Mouse (Mus musculus) ovary, postnatal 14 days (tissue): Measurements from ENCODE around the gene Cntn2.

Experiments
- DNase-seq: peaks from one replicate; pipeline ENCODE4 v3.0.0; 2022; ENCODE audit warnings: low spot score

Gene Cntn2

DNA sequence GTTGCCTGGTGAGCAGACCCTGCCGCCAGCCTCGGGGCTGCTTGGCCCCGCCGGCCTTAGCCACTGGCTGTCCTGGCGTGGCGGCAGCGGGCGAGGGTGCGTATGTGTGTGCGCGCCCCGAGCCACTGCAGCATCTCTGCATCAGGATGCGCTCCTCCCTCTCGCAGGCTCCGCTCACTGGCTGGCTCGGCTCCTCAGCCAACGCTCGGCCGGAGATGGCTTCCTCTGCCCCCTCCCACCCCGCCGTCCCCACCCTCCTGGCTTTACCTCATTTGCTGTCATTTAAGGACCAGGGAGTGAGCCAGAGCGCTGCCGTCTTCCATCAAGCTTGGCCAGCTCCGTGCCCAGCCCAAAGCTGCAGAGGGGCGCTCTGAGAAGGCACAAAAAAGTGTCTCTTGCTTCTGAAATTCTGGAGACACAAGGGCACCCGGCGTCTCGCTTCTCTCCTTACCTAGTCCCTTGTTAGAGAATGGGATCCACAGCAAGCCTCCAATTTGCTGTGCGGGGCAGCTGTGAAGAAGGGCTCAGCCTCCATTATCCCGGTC is at the start of gene Cntn2:
TSS of gene Cntn2 (minus strand) at position 495 of the 545 bp plus-strand sequence.
- DNase-seq = no peak

DNA sequence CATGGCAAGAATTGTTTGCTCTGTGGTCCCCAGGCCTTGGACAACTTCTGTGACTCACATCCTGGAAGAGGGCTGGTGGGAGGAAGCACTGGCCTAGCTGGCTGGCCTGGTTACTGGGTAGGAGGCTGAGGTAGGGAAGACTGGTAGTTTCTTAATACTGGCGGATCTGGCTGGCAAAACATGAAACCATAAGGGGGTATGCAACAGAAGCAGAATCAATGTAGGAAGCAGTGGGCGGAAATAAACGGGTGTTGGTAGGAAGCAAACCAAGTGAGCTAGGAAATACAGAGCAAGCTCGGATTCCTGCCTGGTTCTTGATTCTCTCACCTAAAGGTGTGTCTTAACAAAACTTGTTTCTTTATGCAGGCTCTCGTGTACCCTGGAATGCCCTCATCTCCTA is 49.1 kb upstream of the Cntn2 start:
- DNase-seq = no peak

DNA sequence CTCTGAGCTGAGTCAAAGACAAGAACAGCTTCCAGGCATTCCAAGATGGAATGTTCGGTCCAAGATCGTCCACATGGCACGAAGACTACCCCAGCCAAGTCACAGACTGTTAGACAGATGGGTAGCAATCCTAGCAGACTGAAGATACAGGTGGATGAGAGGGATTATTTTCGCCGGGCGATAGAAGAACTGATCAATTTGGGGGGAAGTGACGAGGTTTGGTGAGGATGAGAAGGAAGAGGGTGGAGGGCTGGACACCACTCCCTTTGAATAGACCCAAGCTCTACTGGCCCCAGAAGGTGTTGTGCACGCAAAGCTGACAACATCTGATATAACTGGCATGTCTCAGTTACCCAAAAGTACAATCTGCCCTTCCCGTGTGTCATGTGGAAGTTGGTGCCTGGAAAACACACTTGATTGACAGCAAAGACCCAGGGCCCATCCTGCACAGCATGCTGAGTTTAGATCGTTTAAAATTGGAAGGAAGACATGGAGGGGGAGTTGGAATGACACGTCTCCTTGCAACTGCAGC is 48.4 kb upstream of the Cntn2 start:
- DNase-seq = no peak

DNA sequence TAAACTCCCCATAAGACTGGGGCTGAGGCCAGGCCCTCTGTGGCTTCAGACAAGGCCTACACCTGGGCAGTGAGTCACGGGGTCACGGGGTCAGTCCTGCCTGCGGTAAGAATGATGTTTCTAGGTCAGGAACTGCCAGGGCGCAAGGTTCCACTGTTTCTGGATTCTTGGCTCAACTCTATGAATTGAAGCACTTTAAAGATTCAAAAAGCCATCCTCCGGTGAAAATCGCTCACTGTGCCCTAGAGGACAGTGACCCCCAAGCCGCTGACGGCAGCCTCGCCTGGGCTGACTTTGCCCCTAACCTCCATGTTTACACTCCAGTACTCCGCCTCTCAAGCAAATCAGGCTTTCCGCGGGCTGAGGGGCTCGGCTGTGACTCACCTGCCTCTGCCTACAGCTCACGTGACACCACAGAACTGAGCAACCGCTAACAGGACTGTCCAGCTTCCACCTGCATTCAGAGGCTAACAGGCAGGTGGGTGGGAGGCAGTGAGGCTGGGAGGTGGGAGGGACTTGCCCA is 43.7 kb upstream of the Cntn2 start:
- no peak for DNase-seq

DNA sequence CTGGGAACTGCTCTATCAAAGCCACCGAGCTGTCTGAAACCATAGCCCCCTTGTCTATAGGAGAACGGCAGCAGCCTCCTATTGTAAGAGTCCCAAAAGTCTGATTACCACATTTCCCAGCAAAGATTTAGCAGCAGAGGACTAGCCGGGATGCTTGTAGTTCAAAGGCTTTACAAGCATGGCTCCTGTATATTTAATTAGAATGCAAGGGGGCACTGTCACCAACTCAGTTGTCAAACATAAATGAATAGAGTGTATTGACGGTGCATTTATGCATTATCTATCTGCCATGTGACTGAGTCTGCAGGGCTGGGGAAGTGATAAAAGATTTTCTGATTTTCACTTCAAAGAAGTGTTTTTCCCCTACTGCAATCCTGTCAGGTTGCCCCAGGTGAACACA is 42.3 kb upstream of the Cntn2 start:
- no peak for DNase-seq

DNA sequence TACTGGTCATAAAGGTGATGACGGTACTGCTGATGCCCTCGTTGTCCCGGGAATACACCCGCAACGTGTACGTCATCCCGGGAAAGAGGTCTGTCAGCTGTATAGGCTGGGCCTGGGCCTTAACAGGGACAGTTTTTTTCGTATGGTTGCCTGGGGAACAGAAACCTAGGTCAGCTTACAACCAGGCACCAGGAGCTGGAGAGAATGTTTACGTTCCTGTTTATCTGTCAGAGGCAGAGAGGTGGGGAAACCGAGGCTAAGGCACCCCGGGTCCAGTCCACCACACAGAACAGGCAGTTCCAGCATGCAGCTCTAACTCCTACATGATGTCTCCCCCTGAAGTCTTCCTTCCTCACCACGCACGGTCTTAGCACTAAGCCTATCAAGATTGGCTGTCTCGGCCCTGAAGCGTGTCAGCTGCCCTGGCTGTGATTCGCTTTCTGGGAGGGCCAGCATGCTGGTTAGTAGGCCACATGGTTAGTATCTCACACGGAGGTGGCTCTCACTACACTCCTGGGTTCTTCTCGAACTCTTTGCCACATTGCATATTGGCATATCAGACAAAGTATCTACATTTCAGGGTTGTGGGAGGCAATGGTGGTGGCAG is 40.0 kb upstream of the Cntn2 start:
- no peak for DNase-seq

DNA sequence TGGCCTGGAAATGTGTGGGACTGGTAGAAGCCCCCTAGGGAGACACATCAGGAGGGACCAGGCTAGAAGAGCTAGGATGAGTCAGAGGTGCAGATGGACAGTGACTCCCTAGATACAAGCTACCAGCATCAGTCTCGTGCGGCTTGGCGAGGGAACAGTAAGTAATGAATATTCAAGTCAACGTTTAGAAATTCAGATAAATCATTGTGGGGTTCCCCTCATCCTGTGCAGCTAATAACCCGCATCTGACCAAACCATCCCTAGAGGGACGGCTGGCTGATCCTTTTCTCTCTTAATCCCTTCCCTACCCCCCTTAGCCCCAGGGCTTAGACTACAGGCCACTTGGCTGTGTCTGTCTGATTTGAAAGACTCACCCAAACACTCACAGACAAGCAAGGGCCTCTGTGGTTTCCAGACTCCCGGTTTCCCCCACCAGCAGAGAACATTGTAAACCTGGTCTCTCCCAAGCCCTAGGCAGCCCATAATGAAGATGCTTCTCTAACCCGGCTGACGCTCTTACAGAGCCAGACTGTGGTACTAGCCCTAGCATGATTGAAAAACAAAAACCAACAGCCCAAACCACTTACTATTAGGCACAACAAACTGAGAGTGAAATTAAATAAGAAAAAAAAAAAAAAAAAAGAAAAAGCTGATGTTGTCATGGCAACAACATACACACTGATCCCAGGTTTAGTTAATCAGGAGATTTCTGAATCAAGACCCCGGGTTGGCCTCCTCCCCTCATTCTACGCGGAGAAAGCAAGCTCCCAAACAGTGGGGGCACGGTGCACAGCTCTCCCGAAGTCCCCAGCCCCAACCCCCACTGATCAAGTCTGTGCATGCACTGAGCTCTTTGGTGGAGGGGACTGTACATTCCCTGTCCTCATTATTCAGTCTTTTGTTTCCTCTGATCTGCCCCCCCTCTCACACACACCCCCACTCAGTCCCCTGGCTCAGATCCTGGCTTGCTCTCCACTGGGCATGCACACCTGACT is 39.1 kb upstream of the Cntn2 start:
- DNase-seq = no peak

DNA sequence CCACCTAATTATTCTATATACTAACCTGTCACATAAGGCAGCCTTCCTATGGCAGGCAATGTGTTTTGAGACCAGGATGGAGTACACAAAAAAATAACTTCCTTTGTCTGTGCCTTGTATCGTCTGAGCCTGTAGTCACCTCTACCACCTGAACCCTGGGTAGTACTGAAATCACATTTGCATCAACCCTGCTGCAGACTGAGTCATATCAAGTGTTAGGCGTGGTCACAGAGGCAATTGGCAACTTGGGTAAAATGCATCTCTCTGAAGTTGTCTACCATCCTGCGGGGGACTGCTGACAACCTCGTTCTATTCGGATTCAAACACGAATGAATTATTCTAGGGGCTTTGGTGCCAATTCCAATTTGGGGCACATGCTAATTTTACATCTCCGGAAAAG is 37.0 kb upstream of the Cntn2 start:
- DNase-seq = no peak

DNA sequence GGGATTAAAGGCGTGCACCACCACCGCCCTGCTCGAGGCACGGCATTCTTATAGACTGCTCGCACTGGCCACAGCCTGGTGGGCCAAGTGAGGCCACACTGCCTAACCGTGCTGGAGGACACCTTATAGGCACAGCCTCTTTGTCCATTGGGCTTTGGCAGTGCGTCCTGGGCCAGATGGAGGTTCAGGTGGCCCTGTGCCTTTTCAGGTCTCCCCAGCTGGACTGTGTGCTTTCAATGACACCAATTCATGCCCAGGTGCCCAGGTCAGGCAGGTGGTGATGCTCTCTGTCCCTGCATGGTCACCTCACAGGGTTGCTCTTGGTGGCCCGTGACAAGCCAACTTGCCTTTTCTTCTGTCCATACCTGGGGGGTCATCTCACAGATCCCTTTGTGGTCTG is 33.8 kb upstream of the Cntn2 start:
- DNase-seq = no peak

DNA sequence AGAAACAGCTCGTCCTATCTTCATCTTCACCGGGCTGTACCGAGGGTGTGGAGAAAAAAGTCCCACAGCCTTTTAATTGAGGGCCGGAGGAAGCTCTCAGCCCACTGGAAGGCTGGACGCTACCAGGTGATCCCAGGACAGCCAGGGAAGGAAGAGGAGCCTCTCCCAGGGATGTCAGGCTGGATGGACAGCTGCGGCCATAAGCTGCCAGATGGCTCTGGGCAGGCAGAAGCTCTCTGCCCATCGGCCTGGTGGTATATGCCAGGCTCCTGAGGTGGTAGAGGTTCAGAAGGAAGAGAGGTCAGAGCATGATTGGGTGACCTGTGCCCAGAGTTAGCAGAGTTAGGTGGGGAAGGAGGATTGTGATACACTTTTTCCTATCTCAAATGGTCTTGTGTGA is 29.8 kb upstream of the Cntn2 start:
- no peak for DNase-seq

DNA sequence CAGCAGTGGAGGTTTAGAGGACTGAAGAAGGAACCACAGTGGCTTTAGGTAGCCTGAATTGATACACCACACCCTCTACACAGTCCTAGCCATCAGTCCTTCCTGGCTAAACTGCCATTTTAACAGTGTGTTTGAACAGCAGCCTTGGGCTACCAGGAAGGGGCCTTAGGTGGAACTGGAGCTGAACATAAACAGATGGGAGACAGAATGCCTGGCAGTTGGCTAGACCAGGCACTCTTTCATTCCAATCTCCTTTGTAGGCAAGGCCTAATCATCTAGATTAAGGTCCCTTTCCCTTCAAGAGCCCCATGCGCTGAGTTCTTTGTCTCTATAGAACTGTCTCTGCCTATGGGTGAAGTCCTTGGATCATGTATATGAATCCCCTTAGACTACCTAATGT is 28.6 kb upstream of the Cntn2 start:
- DNase-seq = no peak

DNA sequence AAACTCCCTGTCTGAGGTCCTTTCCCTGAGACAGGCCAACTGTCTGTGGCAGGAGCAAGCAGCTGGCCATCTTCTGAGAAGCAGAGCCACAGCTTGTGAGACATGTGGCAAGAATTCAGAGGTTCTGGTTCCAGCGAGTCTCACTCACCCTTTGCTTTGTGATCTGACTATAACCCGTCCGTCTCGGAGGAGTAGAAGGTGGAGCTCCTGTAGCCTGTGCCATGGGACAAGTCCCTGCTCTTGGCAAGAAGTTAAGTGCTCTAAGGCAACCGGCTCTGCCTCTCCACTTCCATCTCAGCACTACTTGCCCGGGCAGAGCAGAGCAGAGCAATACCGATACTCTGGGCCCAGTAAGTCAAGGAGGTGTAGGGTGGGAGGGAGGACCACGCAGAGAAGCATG is 27.9 kb upstream of the Cntn2 start:
- DNase-seq = no peak

DNA sequence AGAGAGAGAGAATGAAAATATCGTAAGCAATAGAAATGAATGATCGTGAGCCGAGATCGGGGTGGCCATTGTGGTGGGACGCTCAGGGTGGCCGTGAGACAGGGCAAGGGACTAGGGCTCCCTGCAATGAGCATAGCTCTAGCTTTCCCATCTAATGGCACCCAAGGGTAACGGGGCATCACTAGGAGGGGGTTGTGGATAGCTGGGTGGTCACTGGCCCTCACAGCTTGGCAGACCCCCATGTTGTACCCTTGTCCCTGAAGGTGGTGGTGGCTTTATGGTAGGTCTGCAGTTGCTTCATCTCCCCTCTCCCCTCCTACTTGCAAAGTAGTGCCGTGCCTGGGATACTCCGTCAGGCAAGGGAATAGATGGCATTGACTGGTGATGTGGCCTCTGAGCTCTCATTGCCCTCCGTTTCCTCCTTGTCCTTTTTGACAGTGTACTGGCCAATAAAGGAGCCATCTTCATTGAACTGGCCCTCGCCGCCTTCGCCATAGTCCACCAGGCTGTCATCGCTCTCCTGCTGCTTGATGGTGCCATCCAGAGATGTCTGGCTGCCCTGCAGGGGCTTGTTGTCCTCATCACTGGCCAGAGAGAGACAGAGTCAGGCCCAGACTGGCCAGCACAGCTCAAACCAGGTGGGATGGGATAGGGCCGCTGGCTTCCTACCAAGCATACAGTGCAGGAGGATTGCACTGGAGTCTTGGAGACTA is 27.2 kb upstream of the Cntn2 start:
- DNase-seq = no peak

DNA sequence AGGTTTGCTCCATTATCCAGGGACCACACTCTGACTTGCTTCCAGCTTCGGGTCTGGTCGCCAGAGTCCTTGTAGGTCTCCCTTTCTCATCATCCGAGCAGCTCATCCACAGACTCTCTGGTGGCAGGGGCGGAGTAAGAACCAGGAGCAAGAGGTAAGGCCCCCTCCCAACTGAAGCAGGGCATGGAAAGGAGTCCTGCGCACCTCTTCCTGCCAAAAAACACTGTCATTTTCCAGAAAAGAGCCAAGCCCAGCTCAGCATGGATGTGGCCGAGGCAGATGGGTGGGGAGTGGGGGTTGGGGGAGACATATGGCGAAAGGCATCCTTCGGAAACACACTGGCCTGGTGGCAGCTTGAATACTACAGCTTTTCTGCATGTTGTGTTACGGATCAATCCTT is 26.5 kb upstream of the Cntn2 start:
- DNase-seq = no peak

DNA sequence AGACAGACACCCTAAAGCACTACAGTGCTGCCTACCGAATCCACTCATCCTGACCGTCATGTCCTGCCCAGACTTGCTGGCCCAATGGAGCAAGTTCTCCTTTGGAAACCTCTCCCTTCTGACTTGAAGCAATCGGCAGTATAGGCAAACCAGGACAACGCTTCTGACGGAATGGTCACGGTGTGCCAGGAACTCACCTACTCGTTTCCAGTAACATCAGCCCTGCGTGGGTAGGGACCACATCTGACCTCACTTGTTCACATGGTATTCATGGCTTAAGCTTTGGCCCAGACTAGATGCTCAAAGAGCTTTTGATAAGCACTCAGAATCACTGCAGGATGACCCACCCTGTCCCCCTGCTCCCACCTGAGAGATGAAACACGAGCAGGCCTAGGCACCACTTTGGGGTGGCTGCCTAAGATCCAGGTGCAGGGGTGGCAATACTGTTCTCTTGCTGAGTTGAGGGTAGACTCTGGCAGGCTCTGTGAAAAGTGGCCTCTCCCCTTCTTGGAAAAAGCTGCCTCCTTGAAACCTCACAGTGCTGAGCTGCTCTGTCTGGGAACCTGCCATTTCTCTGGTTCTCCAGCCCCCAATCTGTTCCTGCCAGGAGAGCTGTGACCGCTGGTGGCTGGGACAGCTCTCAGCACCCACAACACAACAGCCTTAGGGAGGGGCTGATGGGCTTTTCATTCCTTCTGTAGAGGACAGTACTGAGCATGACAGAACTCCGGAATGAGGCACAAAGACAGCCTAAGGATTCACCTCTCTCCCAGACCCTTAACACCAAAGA is 24.5 kb upstream of the Cntn2 start:
- DNase-seq = no peak

DNA sequence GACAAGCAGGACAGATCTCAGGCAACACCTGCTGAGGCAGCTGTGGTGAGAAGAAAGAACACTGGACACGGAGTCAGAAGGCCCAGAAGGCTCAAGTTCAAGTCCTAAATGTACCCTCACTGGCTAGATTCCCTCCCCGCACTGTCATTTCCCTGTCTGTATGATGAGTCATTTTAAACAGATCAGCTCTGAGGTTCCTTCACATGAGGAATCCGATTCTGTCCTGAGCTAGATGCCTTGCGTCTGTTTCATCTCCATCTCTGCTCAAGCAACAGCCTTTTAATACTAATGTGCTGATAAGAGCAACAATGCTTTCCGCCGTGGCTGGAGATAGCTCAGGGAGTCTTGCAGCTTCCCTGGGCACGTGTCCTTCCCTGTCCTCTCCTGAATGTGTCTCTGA is 22.7 kb upstream of the Cntn2 start:
- DNase-seq = no peak

DNA sequence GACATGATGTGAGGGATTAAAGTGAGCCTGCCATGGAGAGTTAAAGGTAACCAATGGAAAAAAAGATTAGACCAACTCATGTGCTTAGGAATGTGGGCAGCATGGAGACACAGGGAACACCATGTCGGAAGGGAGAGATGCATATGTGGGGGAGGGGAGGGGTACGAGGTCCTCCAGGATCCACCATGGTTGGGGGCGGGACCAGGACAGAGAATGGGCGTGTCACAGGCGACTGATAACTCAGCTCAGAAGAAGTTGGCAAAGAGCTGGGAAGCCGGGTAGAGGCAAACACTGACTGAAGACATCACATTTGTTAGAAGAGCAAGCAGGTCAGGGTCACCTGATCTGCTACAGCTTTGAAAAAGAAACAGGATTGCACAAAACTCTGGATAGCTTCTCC is 21.9 kb upstream of the Cntn2 start:
- no peak for DNase-seq

DNA sequence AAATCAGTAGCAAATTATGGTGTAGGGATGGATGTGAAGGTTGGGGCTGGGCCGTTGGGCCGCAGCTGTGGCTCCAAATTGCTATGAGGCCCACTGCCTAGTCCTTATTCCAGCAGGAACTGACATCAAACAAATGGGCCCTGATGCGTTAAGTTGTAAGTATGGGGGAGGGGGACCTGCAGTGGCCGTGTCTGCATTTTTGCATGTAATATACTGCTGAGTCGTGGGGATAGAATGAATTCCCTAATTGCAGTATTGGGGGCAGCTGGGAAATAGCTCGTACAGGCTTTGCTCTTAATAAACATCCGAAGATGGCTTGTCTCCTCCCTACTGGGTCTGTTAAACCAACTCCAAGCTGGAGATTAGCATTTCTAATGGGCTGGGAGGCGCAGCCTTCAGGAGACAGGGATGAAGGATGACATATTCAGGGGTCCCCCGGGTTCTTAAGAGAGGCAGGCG is 19.3 kb upstream of the Cntn2 start:
- no peak for DNase-seq

DNA sequence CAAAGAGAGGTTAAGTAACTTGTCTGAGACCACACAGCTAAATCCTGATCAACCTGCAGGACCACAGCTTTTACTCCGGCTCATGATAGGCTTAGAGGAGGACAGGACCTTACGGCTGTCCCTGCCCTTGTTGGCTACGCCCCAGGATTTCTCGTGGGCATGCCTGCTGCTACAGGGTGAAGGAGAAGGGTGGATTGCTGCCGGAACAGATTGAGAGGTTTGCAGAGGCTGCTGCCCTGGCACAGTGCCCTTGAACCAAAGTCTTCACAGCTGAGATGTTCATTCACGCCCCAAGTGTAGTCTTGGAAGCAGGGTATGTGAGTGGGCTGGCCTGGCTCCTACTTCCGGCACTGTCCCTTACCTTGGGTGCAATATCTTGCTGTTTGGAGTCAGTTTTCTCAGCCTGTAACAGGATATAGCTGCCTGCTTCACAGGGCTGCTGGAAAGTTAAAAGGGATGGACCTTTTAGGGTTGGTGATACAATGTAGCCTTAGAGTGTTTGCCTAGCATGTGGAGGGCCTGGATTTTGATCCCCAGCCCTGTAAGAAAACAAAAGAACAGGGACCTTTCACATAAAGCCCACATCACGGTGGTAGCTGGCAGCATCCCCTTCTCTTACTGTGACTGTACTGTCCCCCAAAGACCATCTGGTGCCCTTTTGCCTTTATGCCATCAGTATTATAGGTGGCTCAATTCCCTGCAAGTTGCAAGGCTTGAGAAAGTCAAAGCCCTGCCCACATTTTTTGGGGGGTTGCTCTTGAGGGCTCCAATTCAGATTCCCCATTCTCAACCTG is 18.0 kb upstream of the Cntn2 start:
- no peak for DNase-seq

DNA sequence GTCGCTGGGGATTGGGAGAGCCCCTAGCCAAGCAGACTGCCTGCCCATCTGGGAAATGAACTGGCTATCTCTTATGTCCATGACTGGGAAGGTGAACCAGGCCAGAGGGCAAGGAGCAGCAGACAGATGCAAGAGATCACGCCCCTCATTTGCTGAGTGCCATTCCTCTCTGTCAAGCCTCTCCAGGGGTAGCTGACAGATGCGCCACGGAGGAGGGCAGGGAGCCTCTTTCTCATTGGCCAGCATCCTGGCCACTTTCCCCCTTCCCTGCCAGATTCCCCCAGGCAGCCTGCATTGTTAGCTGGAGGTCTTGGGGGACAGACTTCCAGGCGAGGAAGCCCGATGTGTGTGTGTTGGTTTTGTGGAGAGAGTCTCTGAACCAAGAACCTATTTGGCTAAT is 16.0 kb upstream of the Cntn2 start:
- no peak for DNase-seq
